Mouse (Mus musculus): ENCODE results near the gene Cyp21a1. TPM values are rescaled to one million over a fixed set of nuclear protein-coding genes. Genes with fewer than 3 reads are reported as not detected.
"Not testable (repeated sequence)": the region's sequence is repeated elsewhere in the genome, so short reads cannot be mapped to it uniquely, and the experiment has no call there.

The Cyp21a1 gene
- polyA plus RNA-seq, 1 experiment, result not detected

DNA sequence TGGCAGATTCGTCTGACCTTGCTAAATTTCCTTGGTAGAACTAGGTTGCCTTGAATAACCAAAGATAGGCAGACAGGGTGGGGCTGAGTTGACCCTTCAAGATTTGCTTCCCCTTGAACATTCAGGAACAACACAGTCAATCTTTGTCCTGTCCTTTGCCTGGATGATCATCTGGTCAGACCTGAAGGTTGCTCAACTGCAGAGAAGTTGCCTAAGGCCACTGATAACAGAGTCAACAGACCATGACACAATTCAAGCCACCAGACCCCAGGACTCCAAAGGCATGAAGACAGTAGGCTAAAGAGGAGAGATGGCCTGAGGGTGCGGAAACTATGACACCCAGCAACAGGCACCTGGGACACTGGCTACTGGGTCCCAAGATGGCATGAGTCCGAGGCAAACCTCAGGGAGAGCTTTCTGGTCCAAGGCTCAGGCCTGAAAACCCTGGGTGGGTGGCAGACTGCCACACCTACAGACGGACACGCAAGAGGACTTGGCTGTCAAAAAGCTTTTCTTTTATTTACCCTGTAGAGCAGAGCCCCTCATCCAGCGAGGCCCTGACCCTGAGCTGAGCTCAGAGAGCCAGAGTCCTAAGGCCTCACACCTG, 4.3 kb upstream of the Cyp21a1 start:
- Histone ChIP-seq H3K4me3 (ENCODE audit: insufficient read depth, poor library complexity, severe bottlenecking) (no peak overlapping the region), H3K79me3 (ENCODE audit: low read depth) (no peaks in the 10 kb centered on the region), H3ac (ENCODE audit: control insufficient read depth, insufficient read length, low read depth) (no peak overlapping the region), H3K36me3 (ENCODE audit: control insufficient read depth, insufficient read depth) (no peaks in the 10 kb centered on the region), H3K27me3 (ENCODE audit: control insufficient read depth, insufficient read depth, insufficient read length) (no peaks in the 10 kb centered on the region), H3K79me2 (ENCODE audit: control insufficient read depth, insufficient read depth) (no peaks in the 10 kb centered on the region)
- TF ChIP-seq FOSL1 (IDR thresholded peaks at IDR 0.05; ENCODE audit: insufficient read depth, low read length, poor library complexity, severe bottlenecking) (no peak), MYOD1 (IDR thresholded peaks at IDR 0.05; ENCODE audit: control insufficient read depth, insufficient read length, low read depth) (no peak), MYOG (IDR thresholded peaks at IDR 0.05; ENCODE audit: control insufficient read depth, extremely low read depth, insufficient read length) (no peak), CTCF (IDR thresholded peaks at IDR 0.05; ENCODE audit: control insufficient read depth, insufficient read depth, insufficient read length) (no peak), MAX (IDR thresholded peaks at IDR 0.05) (no peak), CEBPB (IDR thresholded peaks at IDR 0.05; ENCODE audit: low read depth) (no peak), USF1 (IDR thresholded peaks at IDR 0.05; ENCODE audit: low read depth) (no peak)

DNA sequence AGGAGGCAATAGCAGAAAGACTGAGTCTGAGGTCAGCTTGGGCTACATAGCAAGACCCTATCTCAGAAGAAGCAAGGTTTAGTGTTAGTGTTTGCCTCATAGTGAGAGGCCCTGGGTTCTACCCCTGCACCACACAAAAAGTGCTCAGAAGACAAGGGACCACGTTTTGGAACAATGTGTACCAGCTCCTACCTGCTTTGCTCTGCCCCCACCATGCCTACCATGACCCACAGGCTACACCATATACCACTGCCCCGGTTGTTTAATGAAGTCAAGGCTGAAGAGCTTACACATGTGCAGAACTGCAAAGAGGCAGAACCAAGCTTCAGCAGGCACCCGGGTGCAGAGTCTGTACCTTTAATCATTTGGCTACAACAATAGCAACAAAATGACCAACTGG, 2.8 kb upstream of the Cyp21a1 start:
- no peak for TF ChIP-seq CEBPB (IDR thresholded peaks at IDR 0.05; ENCODE audit: low read depth)
- no peak for TF ChIP-seq MYOD1 (IDR thresholded peaks at IDR 0.05; ENCODE audit: control insufficient read depth, insufficient read length, low read depth)
- no peak for TF ChIP-seq MYOG (IDR thresholded peaks at IDR 0.05; ENCODE audit: control insufficient read depth, extremely low read depth, insufficient read length)
- TF ChIP-seq USF1 (IDR thresholded peaks at IDR 0.05; ENCODE audit: low read depth), result no peak
- no peak for TF ChIP-seq CTCF (IDR thresholded peaks at IDR 0.05; ENCODE audit: control insufficient read depth, insufficient read depth, insufficient read length)
- TF ChIP-seq MAX (IDR thresholded peaks at IDR 0.05), result no peak
- no peak for TF ChIP-seq FOSL1 (IDR thresholded peaks at IDR 0.05; ENCODE audit: insufficient read depth, low read length, poor library complexity, severe bottlenecking)
- no peaks in the 10 kb centered on the region for H3K36me3 ChIP-seq (ENCODE audit: control insufficient read depth, insufficient read depth)
- no peak overlapping the region for H3ac ChIP-seq (ENCODE audit: control insufficient read depth, insufficient read length, low read depth)
- H3K79me3 ChIP-seq (ENCODE audit: low read depth), result no peaks in the 10 kb centered on the region
- H3K79me2 ChIP-seq (ENCODE audit: control insufficient read depth, insufficient read depth), result no peaks in the 10 kb centered on the region
- H3K27me3 ChIP-seq (ENCODE audit: control insufficient read depth, insufficient read depth, insufficient read length), result no peaks in the 10 kb centered on the region
- H3K4me3 ChIP-seq (ENCODE audit: insufficient read depth, poor library complexity, severe bottlenecking), result no peak overlapping the region

DNA sequence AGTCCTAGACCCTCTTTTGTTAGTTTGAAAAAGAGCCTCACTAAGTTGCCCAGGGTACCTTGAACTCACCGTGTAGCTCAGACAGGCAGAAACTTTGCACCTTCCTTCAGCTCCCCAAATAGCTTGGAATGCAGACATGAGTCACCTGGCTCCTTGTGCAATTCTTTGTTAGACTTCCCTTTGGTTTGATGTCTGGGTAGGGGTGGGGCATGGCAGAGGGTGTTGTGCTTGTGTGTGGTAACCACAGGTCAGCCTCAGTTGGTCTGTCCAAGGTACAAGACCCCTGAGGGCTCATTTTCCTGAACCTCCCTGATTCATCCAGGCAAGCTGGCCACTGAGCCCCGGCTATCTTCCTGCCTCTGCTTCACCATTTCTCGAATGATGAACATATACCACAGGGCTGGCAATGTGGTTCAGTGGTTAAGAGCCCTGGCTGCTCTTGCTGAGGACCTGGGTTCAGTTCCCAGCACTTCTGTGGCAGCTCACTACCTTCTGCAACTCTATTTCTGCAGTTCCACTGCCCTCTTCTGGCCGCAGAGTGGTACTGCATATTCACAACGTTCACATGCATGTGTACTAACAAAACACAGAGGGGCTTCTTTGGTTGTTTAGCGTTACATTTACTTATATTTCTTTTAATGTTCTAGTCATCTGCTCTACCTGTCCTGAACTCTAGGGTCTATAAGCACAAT, 656 bp upstream of the Cyp21a1 start:
- H3K36me3 ChIP-seq (ENCODE audit: control insufficient read depth, insufficient read depth), result no peaks in the 10 kb centered on the region
- TF ChIP-seq FOSL1 (IDR thresholded peaks at IDR 0.05; ENCODE audit: insufficient read depth, low read length, poor library complexity, severe bottlenecking), result no peak
- TF ChIP-seq MAX (IDR thresholded peaks at IDR 0.05), result no peak
- TF ChIP-seq USF1 (IDR thresholded peaks at IDR 0.05; ENCODE audit: low read depth), result no peak
- TF ChIP-seq MYOG (IDR thresholded peaks at IDR 0.05; ENCODE audit: control insufficient read depth, extremely low read depth, insufficient read length), result no peak
- no peak for TF ChIP-seq MYOD1 (IDR thresholded peaks at IDR 0.05; ENCODE audit: control insufficient read depth, insufficient read length, low read depth)
- no peak for TF ChIP-seq CTCF (IDR thresholded peaks at IDR 0.05; ENCODE audit: control insufficient read depth, insufficient read depth, insufficient read length)
- no peak for TF ChIP-seq CEBPB (IDR thresholded peaks at IDR 0.05; ENCODE audit: low read depth)
- no peak overlapping the region for H3K4me3 ChIP-seq (ENCODE audit: insufficient read depth, poor library complexity, severe bottlenecking)
- no peaks in the 10 kb centered on the region for H3K79me2 ChIP-seq (ENCODE audit: control insufficient read depth, insufficient read depth)
- H3K79me3 ChIP-seq (ENCODE audit: low read depth), result no peaks in the 10 kb centered on the region
- no peak overlapping the region for H3ac ChIP-seq (ENCODE audit: control insufficient read depth, insufficient read length, low read depth)
- peaks cover 3% of the 10 kb centered on the region for H3K27me3 ChIP-seq (ENCODE audit: control insufficient read depth, insufficient read depth, insufficient read length)

DNA sequence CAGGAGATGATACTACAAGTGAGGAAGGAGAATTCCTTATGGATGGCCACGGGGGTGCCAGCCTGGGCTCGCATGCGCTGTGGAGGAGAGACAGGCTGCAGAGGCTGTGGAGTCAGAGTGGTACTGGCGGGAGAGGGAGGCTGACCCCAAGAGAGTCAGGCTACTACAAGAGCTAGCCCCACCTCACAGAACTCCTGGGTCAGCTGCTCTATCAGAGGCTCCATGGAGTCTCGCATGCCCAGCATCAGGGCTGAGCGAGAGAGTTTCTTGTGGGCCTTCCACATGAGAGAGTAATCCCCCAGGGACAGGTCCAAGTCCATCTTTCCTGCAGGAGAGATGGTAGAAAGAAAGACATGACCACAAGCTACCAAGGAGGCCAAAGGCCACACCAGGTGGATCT, 994 bp downstream of the Cyp21a1 start:
- not testable (repeated sequence) for H3K4me3 ChIP-seq (ENCODE audit: insufficient read depth, poor library complexity, severe bottlenecking); H3K79me2 ChIP-seq (ENCODE audit: control insufficient read depth, insufficient read depth); H3ac ChIP-seq (ENCODE audit: control insufficient read depth, insufficient read length, low read depth); H3K36me3 ChIP-seq (ENCODE audit: control insufficient read depth, insufficient read depth); H3K79me3 ChIP-seq (ENCODE audit: low read depth)
- peaks cover 10% of the 10 kb centered on the region for H3K27me3 ChIP-seq (ENCODE audit: control insufficient read depth, insufficient read depth, insufficient read length)

DNA sequence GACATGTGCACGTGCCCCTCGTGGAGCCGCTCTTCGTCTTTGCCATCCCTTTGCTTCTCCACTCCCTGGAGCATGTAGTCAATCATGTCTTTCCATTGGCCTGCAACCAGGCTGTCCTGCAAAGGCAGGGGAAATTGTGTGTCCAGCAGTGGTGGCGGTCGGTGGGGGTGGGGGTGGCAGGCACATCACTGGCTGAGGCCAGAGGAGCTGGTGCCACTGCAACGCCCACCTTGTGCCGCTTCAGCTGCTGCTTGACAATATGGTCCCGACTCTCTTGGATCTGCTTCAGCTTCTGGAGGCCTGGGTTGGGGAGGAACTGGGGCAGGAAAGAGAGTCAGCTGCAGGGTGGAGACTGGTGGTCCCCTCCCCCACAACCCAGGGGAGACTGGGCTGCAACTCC, 1.6 kb downstream of the Cyp21a1 start:
- not testable (repeated sequence) for H3K79me2 ChIP-seq (ENCODE audit: control insufficient read depth, insufficient read depth)

DNA sequence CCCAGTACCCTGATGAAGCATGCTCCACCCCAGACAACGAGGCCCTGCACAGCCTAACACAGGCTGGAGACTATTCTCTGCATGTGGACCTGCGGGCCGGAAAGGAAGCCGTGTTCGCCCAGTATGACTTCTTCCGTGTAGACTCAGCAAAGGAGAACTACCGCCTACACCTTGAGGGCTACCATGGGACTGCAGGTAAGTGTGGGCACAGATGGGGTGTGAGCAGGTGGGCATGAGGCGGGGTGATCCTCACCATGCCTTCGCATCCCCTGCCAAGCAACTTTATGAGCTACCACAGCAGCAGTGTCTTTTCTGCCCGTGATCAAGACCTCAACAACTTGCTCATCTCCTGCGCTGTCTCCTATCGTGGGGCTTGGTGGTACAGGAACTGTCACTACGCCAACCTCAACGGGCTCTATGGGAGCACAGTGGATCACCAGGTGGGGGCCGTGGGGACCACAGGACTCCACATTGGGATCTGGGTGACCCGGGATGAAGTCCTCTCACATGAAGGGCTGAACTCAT, 3.5 kb downstream of the Cyp21a1 start:
- not testable (repeated sequence) for H3K36me3 ChIP-seq (ENCODE audit: control insufficient read depth, insufficient read depth); H3ac ChIP-seq (ENCODE audit: control insufficient read depth, insufficient read length, low read depth); H3K79me3 ChIP-seq (ENCODE audit: low read depth); H3K4me3 ChIP-seq (ENCODE audit: insufficient read depth, poor library complexity, severe bottlenecking); H3K79me2 ChIP-seq (ENCODE audit: control insufficient read depth, insufficient read depth)
- peaks cover 10% of the 10 kb centered on the region for H3K27me3 ChIP-seq (ENCODE audit: control insufficient read depth, insufficient read depth, insufficient read length)

More for the DNA sequence above, 1.6 kb downstream of the Cyp21a1 start:
- not testable (repeated sequence) for H3ac ChIP-seq (ENCODE audit: control insufficient read depth, insufficient read length, low read depth); H3K4me3 ChIP-seq (ENCODE audit: insufficient read depth, poor library complexity, severe bottlenecking); H3K36me3 ChIP-seq (ENCODE audit: control insufficient read depth, insufficient read depth); H3K79me3 ChIP-seq (ENCODE audit: low read depth)
- peaks cover 10% of the 10 kb centered on the region for H3K27me3 ChIP-seq (ENCODE audit: control insufficient read depth, insufficient read depth, insufficient read length)
